Mouse (Mus musculus): ENCODE measurements around the gene Kdm4d.
A peak's percentile ranks its signal among the peaks of the same experiment; 100 is the strongest.
"Not testable (repeated sequence)": the region's sequence is repeated elsewhere in the genome, so short reads cannot be mapped to it uniquely, and the experiment has no call there.

The Kdm4d gene

DNA sequence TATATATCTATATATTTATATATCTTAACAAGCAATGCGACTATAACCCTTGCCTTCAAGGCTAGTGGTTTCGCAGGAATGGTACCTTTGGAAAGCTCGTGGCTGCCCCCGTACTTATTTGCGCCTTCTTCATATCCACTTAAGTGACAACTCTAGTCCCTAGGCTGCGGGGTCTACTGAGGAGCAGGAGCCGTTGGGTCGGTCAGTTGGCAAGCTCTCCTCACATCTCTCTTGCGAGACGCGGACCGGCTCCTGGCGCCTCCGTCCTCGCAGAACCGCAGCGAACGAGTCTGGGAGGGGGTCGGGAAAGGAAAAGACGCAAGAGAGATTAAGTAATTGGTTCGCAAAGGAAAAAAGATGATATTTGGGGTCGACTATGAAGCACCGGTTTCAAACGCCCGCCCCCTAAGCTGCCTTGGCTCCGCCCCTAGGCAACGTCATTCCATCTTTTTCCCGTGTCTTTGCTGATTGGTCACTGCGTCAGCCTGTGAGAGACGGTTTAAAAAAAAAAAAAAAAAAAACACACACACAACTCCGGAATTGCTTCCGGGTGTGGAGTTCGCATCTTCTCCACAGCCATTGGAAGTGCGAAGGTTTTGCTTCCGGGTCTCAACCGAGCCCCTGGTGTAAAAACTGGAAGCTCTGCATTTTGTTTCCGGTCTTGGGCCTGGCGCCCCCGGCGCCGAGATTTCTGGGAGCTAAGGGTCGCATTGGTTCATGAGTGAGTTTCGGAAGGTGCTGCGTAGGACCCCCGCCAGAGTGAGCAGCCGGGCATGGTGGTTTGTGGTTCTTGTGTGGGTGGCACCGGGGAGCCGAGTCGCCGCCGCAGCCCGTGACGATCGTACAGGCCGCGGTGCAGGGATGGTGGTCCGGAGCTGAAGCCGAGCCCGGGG lies at the start of gene Kdm4d, which contains the start of gene Cwc15:
TSS of gene Kdm4d (minus strand) at position 460 of the 893 bp plus-strand sequence.
TSS of gene Cwc15 (plus strand) at position 595 of the 893 bp plus-strand sequence.
- peak; percentile 93 for DNase-seq (ENCODE audit: inconsistent ontology term)

DNA sequence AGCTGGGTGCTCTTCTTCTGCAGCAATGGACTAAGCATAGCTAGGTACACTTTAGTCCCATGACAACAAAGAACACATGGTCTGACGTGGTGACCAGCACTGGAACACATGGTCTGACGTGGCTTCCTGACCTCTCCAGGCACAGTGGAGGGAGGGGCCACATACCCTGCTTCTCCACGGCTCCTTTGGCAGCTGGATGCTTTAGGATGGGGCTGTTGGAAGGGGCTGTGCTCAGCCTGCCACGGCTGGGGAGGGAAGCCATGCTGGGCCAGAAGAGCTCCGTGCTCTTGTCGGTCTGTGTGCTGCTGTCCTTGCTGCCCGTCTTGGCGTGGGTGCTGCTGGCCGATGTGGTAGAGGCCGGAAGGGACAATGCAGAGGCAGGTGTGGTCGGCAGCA lies 48.1 kb upstream of the Kdm4d start:
- no peak for DNase-seq (ENCODE audit: inconsistent ontology term)

DNA sequence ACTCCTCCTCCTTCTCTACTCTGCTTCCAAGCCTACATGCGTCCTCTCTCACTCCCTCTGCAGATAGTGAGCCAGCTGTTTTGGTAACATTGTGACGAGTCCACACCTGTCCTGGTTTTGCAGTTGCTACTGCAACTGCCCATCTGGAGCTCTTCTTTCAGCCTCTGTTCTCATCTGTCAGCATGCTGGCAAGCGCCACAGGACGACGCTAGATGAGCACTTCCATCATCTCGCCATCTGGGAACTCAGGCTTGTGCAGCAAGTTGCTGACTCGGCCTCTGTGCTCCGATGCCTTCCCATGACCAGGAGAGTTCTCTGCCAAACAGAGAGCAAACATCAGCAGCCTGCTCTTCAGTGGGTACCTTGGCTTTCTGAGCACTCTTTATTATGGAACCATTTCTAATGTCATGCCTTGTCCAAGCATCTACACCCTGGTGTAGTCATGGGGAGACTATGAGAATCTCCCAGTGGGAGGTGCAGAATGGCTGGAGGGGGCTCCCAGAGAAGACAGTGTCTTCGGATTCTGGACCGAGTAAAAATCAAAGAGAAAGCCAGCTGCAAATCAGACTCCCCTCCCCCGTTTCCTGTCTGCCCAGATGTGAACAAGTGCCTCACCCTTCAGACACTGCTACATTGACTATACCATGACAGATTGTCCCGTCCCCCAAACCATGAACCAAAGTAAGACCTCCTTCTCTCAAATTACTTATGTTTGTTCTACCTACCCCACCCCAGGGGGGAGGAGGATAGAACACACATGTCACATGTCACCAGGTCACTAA lies 47.5 kb upstream of the Kdm4d start:
- DNase-seq (ENCODE audit: inconsistent ontology term), result no peak

DNA sequence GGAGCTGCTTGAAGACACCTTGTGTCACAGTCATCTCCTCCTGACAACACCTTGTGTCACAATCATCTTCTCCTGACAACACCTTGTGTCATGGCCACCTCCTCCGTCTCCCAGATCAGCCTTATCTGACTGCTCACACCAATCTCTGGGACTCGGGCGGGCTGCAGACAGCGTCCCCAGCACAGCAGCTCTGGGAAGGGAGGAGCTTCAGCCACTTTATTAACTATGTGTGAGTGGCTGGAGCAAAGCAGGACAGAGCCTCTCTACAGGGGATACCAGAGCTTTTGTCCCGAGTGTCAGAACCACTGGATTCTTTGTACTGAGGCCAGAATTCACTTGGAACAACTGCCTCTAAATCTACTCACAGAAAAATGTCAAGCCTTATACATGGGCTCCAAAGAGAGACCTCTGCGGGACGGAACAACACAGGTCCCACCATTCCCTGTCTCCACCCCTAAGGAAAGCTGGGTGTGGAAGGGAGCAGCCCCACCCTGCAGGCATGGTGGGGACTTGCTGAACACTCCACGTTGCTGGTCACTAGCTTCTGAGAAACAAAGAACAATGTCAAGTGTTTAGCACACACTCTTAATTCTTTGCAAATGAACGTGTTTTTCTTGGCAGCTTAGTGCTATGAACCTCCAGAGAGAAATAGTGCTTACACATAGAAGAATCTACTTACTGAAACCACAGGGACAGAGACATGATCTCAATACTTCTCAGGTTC lies 43.9 kb upstream of the Kdm4d start:
- DNase-seq (ENCODE audit: inconsistent ontology term), result no peak

DNA sequence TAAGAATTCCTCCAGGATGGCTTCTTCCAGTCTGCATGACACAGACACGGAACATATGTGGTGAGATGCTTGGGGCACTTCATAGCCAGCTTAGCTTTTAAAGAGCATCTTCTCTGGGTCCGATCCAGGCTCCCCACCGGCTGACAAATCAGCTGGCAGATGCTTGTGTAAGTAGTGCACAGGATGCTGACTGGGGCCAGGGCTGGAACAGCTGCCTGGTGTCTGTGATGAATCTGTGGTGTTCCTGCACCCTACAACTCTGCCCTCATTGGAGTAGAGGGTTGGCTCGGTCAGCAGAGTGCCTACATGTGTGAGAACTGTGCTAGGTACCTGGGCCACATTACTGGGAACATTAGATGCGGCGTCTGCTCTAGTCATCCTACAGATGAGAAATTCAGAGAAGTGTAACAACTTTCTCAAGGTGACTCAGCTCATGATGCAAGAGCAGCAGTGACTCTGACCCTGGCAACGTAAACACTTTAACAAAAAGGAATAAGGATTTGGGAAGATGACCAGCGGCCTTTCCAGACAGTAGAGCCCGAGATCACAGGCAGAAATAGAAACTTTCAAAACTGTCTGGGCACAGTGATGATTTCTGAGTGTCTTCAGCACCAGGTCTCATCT lies 34.7 kb upstream of the Kdm4d start:
- no peak for DNase-seq (ENCODE audit: inconsistent ontology term)

DNA sequence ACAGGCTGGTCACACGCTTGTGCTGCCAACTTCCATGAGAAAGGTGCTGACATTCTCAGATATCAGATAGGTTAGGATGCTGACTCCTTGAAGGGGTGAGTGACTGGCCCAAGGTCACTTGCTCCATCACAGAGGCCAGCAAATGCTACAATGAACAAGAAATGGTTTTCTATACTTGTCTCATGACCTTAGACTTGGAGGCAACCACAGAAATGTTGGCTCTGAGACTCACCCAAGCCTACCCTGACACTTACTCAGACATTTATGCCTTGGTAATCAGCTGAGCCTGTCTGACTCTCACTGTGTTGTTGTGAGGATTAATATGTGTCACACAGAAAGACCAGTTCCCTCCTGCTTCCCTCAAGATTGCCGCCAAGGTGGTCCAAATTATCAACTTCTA lies 33.4 kb upstream of the Kdm4d start:
- DNase-seq (ENCODE audit: inconsistent ontology term), result peak; percentile 39

DNA sequence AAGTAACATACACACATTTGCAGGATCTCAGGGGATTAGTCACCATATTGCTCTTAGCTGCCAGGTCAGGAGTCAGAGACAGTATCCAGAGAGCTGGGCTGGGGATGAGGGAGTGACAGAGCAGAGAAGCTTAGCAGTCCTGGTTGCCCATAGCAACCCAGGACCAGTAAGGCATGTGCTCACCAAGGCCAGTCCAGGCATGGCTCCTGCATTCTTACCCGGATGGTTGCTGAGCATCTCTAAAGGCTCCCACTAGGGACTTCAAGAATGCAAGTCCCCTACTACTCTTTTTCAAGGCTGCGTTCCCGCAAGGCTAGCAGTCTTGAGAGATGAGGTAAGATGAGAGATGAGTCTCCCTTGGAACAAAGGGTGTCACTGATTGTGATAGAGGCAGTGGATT lies 32.0 kb upstream of the Kdm4d start:
- no peak for DNase-seq (ENCODE audit: inconsistent ontology term)

DNA sequence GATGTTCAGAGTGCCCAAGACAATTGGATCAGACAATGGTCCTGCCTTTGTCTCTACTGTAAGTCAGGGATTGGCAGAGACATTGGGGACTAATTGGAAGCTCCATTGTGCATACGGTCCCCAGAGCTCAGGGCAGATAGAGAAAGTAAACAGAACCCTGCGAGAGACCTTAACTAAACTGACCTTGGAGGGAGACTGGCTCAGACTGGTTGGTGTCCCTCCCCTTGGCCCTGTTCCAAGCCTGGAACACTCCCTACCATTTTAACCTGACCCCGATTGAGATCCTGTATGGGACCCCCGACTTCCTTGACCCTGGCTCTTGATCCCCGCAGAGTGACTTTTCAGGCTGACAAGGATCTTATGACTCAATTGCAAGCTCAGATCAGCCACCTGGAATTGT lies 29.7 kb upstream of the Kdm4d start:
- no peak for DNase-seq (ENCODE audit: inconsistent ontology term)

DNA sequence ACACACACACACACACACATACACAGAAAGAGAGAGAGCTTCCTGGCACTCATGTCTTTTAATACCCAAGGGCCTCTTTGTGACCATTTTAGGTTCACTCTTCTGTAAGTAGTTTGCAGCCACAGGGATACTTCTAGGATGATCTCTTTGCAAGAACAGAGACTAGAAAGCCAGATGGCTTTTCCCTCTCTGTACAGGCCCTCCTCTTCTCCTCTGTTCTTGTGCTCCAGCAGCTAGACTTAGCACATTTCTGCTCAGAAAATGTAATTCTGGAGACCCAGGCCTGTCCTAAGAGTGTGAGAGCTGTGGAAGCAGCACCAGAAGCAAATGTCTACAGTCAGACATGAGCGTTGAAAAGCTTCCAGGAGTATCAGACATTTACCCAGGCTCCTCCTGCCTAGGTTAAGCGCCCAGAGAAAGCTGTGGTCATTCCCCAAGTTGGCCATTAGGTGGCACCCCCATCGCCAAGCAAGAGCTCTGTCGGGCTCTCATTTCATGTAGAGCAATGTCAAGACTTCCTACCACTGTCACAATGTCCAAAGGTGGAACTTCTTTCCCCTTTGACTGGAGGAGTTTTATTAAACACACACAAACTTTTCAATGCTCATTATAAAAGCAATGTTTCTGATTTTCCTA lies 23.2 kb upstream of the Kdm4d start:
- peak; percentile 69 for DNase-seq (ENCODE audit: inconsistent ontology term)

DNA sequence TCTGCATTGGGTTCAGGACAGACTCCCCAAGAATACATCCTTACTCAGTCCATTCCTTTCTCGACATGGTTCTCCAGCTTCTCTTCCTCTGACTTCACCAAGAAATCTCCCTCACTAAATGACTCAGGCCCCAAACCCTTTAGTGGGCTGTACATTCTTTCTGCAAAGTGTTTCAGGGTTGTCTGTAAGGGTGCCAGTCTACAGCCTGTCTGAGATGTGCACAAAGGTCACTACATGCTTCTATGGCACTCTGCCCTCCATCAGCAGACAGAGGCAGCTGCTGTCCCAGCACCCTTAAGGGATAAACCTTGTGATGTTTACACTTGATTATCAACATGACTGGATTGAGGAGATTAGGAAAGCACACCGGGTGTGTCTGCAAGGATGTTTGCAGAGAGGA lies 21.4 kb upstream of the Kdm4d start:
- DNase-seq (ENCODE audit: inconsistent ontology term), result peak; percentile 69

DNA sequence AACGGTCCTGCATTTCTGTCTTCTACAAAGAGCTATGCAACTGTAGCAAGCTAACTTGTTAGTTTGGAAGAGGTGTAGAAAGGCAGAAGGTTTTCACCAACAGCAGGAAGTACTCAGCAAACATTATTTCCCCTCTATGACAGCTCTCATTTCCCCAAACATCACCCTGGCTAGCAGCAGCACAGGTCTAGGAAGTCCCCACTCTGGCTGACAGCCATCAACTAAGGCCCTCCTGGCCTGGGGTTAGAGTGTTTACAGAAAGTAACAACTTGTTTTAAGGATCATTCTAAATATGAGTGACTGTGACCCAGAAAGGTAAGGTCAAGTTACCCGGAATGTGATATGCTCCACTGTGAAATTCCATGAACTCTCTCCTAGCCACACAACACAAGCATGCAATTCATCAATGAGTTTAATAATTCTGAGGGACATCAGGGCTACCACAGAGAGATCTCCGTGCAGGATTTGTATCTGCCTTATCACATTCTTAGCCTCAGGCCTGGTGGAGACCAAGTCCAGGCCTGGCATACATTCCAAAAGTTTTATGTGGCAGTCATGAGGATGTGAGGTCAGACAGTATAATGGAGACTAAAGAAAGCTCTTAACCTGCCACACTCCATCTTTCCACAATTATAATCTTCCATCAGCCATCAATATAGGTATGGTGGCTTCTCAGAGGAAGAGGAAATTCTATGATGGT lies 20.8 kb upstream of the Kdm4d start:
- peak; percentile 83 for DNase-seq (ENCODE audit: inconsistent ontology term)

DNA sequence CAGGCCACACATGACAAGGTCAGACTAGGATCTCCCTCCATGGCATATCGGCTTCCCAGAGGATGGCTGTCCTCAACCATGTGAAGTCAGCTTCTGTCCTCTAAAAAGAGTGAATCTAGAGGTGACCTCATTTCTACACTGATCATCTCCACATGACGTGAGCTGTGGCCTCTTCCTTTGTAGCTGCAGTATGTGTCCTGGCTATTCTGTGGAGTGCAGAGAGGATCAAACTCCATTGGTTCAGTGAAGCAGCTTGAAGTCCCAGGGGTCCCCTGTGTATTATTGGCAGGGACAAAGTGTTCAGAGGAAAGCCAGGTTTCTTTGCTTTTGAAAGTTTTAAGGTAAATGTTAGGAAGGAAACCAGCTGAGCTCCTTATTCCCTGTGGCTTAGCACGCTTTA lies 17.8 kb upstream of the Kdm4d start:
- no peak for DNase-seq (ENCODE audit: inconsistent ontology term)

DNA sequence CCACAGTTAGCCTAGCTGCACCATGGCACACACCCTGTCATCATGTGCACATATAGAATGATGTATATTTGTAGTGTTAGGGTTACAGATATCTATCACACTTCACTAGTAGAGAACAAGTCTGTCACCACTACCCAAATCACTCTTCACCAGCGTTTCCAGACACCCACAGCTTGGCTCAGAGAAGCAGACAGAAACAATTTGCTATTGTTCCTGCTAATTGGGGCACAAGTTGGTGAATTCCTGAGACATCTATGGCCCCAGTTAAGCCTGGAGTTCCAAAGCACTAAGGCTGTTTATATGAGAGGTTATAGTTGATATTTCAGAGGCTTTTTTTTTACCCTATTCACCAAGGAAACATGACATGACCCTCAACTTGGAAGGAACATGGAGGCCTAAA lies 17.0 kb upstream of the Kdm4d start:
- DNase-seq (ENCODE audit: inconsistent ontology term), result peak; percentile 89

DNA sequence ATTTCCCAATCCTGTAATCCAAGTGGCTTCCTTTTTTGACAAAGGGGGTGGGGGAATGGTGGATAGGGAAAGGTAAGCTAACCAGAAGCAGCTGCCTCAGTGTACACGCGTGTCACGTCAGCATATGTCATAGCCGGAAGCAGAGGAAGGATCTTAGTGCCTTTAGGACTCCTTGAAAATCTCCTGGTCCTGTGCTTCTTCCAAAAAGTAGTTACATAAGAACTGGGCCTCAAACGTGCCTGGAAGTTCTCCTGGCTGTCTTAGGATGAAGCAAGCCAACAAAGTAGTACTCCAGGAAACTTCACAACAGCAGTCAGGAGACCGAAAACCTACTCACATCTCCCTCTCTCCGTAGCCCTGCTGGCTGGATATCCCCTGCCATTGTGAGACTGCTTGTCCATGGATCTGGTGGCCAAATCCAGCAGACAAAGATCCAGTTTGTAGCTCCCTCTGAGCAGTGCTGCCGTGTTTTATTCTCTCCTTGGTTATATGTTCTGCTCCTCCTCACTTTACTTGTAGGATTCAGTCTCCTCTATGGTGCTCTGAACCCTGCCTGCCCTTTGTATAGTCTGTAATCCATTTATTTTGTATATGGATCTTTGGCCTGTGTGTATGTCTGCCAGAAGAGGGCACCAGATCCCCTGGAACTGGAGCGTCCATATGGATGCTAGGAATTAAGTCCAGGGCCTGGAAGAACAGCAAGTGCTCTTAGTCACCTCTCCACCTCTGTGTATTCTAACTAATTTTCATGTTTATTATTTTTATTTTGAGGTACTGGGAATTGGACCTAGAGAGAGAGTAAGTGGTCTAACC lies 12.6 kb upstream of the Kdm4d start:
- no peak for DNase-seq (ENCODE audit: inconsistent ontology term)

DNA sequence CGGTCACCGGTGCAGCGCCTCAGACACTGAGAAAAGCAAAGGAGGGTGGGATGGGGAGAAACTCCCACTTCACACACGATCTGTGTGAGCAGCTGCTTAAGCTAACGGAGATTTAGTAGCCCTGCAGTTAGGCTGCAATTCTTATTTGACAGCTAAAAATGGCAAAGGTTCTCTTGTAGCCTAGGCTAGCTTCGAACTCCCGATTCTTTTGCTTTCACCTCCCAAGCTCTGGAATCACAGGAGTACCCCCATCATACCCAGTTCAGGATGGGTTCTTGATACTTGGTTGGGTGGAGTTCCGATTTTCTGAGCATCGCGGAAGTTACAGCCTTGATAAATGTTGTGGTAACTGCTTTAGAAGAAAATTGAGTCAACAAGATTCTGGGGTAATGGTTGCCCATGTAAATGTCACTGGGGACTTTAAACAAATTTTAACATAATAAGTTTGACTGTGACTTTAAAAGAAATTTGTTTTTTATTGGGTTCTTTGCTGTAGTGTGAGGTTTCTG lies 688 bp upstream of the Kdm4d start:
- no peak for DNase-seq (ENCODE audit: inconsistent ontology term)

DNA sequence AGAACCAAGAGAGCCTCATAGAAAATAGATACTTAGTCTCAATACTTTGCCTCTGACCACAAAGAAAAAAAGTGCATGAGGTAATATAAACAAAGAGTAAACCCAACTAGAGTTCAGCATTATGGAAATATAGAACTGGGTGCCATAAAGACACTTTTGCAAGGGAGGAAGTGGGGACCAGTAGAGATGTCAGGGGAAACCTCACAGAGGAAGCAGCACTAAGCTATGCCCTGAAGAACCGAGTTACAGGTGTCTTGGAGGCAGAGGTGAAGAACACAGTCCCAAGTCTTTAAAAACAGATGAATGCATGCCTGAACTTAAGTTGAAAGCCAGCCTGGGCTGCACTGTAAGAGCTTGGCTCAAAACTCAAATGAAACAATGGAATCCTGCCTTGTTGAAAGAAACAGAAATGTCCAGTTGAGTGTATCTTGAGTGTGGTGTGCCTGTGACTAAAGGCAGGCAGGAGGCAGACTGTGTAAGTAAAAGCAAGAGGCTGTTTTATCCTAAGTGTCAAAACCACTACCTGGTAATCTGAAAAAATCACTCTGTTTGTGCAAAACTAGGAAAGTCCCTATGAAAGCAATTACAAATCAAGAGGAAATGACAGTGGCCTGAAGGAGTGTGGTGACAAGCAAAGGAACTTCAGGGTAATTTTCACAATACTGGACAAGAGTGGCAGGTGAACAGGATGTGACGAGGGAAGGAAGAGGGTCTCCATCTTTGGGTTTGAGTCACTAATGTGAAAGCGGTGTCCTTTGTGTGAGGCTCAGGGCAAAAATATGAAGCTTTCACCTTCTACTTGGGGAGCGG lies 1.2 kb downstream of the Kdm4d start:
- DNase-seq (ENCODE audit: inconsistent ontology term), result no peak

DNA sequence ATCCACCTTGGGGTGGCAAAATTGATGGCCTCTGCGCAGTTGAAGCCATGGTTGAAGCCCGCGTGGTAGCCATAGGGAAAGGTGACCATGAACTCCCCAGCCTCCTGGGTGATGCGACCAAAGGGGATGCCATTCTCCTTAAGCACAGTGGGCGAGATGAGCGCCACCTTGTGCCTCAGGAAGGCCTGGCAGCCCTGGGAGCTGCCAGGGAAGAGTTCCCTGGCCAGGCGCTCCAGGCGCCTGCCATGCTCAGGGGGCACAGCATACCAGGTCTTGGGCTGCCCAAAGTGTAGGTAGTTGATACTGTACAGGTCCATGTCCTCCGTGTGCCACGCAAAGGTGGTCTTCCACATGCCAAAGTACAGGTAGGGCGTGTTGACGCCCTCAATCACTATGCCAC lies 36.6 kb downstream of the Kdm4d start:
- DNase-seq (ENCODE audit: inconsistent ontology term), result not testable (repeated sequence)

DNA sequence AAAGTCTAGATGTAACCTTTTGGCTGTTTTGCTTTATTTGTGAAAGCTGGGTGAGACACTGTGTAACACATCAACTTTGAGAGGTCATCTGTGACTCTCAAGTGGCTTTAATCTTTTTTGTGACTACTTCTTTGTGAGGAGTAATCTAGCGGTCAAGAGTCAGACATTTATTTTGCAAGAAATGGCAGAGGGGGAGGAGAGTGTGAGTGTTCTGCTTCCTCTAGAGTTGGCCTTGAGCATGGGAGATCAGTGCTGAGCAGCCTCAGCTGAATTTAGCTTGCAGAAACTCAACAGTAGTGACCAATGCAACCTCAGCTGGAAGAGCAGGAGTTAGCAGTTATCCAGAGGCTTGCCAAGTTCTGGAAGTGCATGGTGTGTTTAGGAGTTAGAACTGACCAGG lies 37.7 kb downstream of the Kdm4d start:
- DNase-seq (ENCODE audit: inconsistent ontology term), result not testable (repeated sequence)

DNA sequence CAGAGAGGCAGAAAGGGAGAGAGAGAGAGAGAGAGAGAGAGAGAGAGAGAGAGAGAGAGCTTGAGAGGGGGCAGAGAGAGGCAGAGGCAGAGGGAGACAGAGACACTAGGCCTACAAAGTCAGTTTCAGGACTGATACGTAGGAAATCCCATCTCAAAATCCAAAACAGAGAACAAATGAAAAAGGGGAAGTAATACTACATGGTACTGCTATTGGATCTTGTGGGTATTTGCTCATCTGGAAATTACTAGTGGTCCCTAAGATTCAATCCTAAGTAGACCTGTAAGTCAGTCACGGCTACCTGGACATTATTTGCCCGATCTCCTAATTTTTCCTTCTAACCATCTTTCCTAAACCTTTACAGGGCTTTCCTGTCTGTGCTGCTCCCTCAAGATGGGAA lies 44.0 kb downstream of the Kdm4d start:
- DNase-seq (ENCODE audit: inconsistent ontology term), result no peak

Data from Muller cell, postnatal 12 days (primary cell).